Mouse (Mus musculus) heart, postnatal 0 days (tissue): ENCODE data around the gene Fabp1.

Source experiments
- CTCF ChIP-seq: IDR thresholded peaks from 2 replicates; pipeline ENCODE4 v1.5.1; 2016; ENCODE audit warnings: antibody characterized with exemption, control low read depth, low read depth
- EP300 ChIP-seq: IDR thresholded peaks from 2 replicates; pipeline ENCODE4 v1.6.1; 2016; ENCODE audit warnings: antibody characterized with exemption, low read depth

DNA sequence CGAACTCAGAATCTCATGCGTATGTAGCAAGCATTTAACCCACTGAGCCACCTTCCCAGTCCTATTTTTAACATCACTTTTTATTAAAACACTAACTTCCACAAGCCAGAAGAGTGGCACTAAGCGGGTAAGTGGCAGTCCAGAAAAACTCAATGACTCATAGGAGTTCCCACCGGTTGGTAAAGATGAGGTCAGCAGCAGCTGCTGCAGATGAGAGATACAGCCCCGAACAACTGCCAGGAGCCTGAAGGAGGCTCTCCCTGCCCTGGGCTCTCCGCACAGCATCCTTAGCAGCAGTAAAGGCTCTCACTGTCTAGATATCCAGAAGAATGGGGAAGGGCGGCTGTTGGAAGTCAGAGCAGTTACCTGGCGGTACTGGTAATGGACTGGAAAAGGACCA, 51.3 kb downstream of the Fabp1 start:
- no peak for TF ChIP-seq CTCF
- TF ChIP-seq EP300: no peak
